Mouse (Mus musculus) lung, postnatal 4 days (tissue): Measurements from ENCODE around the gene Pde4d.

Experiments used
- DNase-seq, 2 experiments: peaks; one replicate each; pipeline ENCODE4 v3.0.0; 2021

Pde4d gene

GRCm38 (mm10) chr13:109437231-109437776 is 987.6 kb downstream of the Pde4d start:
- no peak for DNase-seq

DNA sequence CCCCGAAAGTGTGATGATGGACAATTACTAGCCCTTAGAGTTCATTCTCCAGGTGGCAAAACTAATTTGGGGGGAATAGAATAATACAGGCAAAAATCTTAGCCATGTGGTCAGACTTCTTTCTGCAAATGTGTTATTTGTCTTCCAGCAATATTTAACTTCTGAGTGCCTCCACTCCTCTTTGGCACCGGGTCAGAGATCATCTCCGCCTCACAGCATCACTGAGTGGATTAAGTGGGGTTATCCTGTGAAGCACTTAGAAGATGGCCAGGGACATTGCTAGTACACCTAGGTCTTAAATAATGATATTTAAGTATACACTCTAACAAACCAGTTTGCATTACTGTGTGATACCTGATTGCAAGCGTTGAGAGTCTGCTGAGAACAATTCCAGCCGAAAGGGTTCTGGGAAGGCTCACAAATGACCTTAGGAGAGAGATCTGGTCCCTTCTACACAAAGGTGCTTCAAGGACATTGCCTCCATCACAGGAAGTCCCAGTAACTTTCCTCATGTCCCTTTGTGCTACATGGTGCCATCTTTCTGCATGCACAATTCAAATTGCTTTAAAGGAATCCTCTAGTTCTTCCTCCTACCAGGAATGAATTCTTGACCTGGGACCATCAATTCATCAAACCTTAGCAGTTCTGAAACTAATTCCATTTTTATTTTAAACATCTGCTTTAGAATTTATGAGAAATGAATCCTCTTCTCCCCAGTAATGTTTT is 989.9 kb downstream of the Pde4d start:
- peak in 1 of 2 experiments; percentile 19 for DNase-seq

- DNase-seq, result peak; percentile 75
Observed at GRCm38 (mm10) chr13:109440331-109440730, 990.6 kb downstream of the Pde4d start.

- DNase-seq, result peak; percentile 87 to 92
Observed at GRCm38 (mm10) chr13:109440881-109441280, 991.1 kb downstream of the Pde4d start.

- peak; percentile 26 to 35 for DNase-seq
Observed at GRCm38 (mm10) chr13:109441401-109441973, 991.7 kb downstream of the Pde4d start.

DNA sequence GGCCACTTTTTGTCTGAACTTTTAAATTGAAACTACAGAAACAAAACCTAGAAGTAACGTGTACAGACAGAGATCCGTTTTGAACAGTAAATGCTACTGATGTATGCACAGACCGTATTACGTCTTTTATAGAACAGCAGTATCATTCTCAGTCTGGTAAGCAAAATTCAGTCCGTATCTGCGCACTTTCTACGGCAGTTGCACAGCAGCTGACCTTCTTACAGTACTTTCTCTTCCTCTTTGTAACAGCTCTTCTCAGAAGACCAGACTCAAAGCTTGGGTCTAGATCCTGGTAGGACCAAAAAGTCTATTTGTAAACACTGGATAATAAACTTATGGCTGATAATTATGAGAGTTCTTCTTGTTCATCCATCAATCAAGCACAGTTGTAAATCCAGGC is 996.4 kb downstream of the Pde4d start:
- DNase-seq, result no peak

- DNase-seq, result no peak
Observed at GRCm38 (mm10) chr13:109448121-109448520, 998.4 kb downstream of the Pde4d start.

- DNase-seq, result no peak
Observed at GRCm38 (mm10) chr13:109474344-109474743, 1024.6 kb downstream of the Pde4d start.

DNA sequence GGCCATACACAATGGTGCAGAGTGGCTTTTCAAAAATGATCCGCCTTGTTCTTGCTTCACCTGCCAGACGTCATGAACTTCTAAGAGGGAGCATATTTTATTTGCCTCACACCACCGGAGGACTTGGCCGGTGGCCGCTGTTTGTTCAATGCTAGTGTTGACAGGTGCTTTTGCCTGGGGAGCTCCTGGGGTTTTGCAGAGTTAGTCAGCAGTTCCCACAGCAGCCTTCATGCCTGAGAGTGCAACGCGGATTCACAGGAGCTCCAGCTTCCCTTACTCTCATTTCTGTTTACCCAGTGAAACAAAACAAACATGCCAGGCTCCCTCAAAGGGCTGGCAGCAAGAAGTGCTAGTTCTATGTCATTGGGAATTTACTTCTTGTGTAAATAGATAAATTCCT is 1031.7 kb downstream of the Pde4d start:
- peak; percentile 80 to 91 for DNase-seq

DNA sequence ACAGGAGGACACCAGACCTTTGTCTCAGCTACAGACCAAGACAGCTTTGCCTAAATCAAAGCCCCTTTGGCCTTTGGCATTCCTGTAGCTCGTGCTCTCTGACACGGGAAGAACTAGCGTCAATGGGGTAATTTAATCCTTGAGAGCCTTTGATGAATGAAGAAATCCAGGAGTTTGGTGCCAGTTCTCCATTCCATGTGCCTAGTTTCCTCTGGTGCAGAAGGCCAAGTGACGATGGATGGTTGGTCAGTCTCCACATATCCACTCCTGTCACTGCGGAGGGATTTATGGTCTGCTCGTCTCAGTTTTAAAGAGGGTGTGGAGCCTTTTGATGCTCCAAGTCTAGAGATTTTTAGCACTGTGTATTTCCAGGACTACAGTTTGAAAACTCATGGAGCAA is 1036.4 kb downstream of the Pde4d start:
- no peak for DNase-seq

DNA sequence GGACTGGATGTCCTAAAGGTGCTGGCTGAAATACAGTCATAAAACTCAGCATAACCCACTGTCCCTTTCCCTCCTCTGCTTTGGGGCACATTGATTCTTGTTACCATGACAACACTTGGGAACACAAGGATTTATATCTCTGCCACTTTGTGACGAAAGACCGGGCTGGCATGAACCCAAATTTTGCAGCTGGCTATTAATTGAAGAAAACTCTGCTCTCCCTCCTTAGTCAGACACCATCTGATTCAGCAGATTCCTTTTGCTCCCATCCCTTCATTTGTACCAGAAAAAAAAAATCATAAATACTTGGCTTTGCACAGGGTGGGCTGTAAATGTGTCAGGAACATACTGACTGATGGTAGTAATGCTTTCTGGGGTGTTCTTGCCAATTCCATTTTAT is 1037.6 kb downstream of the Pde4d start:
- DNase-seq, result peak; percentile 41 to 61

DNA sequence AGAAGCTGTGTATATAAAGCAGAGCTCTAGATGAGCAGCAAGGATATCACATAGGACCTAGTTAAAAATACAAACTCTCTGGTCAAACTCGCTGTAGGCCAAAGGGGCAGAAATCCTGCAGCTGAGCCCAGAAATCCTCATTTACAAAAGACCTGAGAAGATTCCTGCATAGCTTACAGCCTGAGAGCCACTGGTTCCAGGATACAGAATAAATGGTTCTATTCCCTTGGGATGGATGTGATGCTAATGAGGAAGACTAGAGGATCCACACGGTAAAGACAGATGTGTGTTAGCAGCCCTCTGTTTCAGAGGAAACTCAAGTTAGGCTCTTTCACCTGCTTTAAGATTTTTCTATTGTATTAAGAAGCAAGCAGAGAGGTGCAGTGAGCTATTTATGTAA is 1041.1 kb downstream of the Pde4d start:
- DNase-seq, result no peak

- no peak for DNase-seq
Observed at GRCm38 (mm10) chr13:109491829-109492228, 1042.1 kb downstream of the Pde4d start.

- no peak for DNase-seq
Observed at GRCm38 (mm10) chr13:109500336-109500735, 1050.6 kb downstream of the Pde4d start.

- DNase-seq, result peak; percentile 21 to 28
Observed at GRCm38 (mm10) chr13:109502796-109503195, 1053.0 kb downstream of the Pde4d start.

DNA sequence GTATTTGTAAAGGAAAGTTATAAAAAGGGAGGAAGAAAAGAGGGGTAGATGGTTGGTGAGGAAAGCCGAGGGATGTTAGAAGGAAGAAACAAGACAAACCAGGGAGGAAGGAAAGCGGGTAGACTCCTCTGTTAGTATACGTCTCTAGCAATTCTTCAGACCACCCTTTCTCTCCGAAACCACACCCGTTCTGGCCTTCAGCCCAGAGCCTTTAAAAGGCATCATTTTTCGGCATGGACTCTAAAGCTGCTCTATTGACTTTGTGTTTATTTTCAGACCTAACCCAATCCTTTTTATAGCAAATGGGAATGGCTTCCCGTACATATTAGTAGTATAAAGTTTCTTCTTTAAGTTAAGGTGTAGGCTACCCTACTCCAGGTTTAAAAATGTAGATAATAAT is 1057.0 kb downstream of the Pde4d start:
- peak in 1 of 2 experiments; percentile 10 for DNase-seq

DNA sequence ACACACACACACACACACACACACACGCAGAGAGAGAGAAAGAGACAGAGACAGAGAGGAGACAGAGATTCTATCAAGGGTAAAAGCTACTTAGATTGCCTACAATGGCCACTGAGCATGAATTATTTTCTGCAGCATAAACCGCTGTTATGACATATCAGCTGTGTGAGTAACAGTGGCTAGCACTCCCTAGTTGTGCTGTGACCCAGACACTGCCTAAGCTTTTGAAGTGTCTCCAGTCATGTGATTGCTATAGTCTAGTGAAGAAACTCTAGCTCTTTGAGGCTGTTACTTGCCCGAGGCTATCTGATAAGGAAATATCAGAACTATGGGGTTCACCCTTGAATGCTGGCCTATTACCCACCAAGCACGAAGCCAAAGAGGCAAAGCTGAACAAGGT is 1058.7 kb downstream of the Pde4d start:
- no peak for DNase-seq

GRCm38 (mm10) chr13:109518194-109518593 is 1068.4 kb downstream of the Pde4d start:
- DNase-seq, result no peak

DNA sequence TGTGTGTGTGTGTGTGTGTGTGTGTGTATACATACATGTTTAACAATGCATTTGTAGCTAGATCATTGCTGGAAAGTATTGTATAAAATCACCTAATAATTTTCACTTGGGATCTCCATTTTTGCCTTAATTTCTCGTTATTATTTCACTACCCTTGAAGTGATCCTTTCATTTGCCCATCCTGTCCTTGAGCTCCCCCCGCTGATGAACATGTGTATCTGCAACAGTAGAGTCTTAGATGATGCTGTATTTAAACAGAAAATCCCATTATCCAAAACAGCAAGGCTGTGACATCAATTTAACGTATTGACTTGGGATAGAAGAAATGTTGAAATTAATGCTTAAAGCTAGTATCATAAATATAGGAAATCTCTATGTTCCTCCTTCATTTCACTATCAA is 1069.7 kb downstream of the Pde4d start:
- DNase-seq, result no peak

DNA sequence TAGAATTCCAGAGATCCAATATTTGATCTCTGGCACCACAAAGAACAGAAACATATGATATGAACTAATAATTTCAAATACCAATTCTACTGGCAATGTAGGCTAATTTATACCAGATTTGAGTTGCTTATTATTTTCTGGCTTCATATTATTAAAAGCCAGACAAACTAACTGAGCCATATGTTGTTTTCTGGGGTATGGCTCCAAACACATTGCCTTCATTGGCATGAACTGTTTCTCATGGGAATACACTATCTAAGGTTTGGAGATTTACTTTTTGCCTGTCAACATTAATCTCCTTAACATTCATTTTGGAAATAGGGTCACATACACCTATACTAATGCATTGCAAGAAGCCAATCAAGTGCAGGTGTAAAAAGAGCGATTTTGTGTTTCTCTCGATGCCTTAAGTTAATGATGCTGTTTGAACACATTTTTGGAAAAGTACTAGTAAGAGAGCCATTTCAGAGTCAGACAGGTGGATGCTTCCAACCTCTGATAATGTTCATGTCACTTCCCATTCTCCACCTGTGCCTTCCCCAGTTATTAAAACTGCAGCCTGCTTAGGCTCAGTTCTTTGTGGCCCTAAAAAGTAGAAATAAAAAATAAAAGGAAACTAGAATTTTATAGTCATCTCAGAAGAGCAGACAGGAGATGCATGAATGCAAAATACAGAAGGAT is 1070.4 kb downstream of the Pde4d start:
- DNase-seq, result no peak

DNA sequence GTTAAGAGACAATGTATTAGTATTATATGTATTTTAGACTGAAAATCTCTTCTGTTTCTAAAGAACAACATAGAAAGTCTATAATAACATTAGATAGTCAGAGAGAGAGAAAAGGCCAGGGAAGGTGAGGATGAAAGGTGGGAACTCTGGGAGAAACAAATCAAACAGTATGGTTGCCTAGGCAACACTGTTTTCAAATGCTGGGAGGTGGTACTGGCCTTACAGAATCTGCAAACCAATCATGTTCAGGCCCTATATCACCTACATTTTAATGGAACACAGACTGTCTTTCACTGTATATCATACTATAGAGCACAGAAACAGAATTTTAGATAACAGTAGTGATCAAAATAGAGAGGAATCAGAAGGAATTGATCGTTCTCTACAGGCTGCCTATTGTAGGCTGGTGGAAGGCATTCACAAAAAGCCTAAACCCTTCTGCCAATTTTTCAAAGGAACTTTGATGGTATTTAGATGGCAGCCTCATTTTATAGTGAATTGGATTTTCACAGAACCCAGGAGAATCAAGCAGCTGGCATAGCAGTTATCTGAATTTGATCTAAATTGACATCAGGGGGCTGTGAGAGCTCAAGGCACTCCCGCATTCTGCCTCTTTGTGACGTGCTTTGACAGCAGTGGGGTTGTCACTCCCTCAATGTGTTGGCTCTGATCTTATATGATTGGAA is 1084.2 kb downstream of the Pde4d start:
- DNase-seq, result no peak

DNA sequence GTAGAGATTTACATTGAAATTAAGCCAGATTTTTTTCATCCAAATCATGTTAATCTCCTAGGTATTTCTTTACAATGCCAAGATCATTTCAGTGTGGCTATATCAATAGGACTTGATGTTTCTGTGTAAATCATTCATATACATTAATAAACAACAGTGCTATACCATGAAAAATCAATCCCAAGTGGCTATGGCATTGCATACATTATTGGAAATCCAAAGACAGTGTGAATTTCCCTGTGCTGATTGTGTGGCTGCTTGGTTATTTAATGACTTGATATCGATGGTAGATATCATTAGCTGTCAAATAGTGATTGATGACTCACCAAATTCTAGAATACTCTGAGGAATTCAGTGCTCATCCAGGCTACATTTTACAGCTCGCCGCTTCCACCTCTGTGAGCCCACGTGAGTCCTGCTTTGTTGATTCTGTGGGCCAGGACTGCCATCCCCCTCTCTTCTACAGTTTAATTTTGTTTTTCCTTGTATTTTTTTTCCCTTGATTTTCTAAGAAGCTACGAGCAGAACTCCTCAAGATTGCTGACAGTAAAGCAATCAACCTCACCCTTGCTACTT is 1085.0 kb downstream of the Pde4d start:
- DNase-seq, result no peak

GRCm38 (mm10) chr13:109536636-109537035 is 1086.9 kb downstream of the Pde4d start:
- no peak for DNase-seq
